Mouse (Mus musculus) CH12.LX (cell line): ENCODE data around the gene Asb9. TPM values are rescaled to one million over a fixed set of nuclear protein-coding genes. Genes with fewer than 3 reads are reported as not detected.

Experiments
- DNase-seq: peaks from one replicate; pipeline ENCODE4 v3.0.0-alpha.2; 2013; ENCODE audit errors: extremely low read depth
- H3K27ac ChIP-seq: 2 replicates; pipeline ENCODE4 v1.5.1; 2012; ENCODE audit warnings: low read depth, mild to moderate bottlenecking, control low read depth, moderate library complexity; ENCODE audit not compliant: insufficient read depth
- H3K27me3 ChIP-seq: replicated peaks from 2 replicates; pipeline ENCODE3; 2012; ENCODE audit warnings: inconsistent platforms
- H3K36me3 ChIP-seq, 2 experiments: replicated peaks in 1 of 2; 2 replicates each; pipeline versions ENCODE3 to v1.6.1; 2012; ENCODE audit warnings: inconsistent platforms in 1 of 2, low read length in 1 of 2, mild to moderate bottlenecking in 1 of 2, mixed read lengths in 1 of 2, moderate library complexity in 1 of 2; ENCODE audit not compliant: control insufficient read depth in 1 of 2, insufficient read depth in 1 of 2
- H3K4me1 ChIP-seq, 2 experiments: 2 replicates each; pipeline ENCODE4 v1.6.1; 2012; ENCODE audit warnings: inconsistent platforms in 1 of 2, moderate library complexity in 1 of 2; ENCODE audit not compliant: insufficient read depth in 2 of 2, control insufficient read depth in 1 of 2
- H3K4me2 ChIP-seq: 2 replicates; pipeline ENCODE4 v1.6.1; 2012; ENCODE audit warnings: low read depth, mild to moderate bottlenecking, control low read depth; ENCODE audit not compliant: poor library complexity, insufficient read depth, severe bottlenecking
- H3K4me3 ChIP-seq, 3 experiments: fragments of 150-350 bp in 1 of 3; sonication (generic) in 1 of 3; replicated peaks in 1 of 3; 2 replicates each; pipeline versions ENCODE3 to v1.5.1; 2011 to 2012; ENCODE audit warnings: low read depth in 2 of 3, low read length in 2 of 3, mild to moderate bottlenecking in 2 of 3, moderate library complexity in 2 of 3, control low read depth in 1 of 3, improper control_type of control experiment in 1 of 3, inconsistent platforms in 1 of 3, mixed read lengths in 1 of 3; ENCODE audit not compliant: poor library complexity in 1 of 3
- H3K79me2 ChIP-seq: replicated peaks from 2 replicates; pipeline ENCODE4 v1.6.1; 2012; ENCODE audit warnings: mild to moderate bottlenecking, moderate library complexity; ENCODE audit not compliant: control insufficient read depth, poor library complexity, insufficient read depth, severe bottlenecking; ENCODE audit errors: extremely low read depth
- H3K9ac ChIP-seq: 2 replicates; pipeline ENCODE4 v1.6.1; 2012; ENCODE audit warnings: low read depth, mild to moderate bottlenecking, control low read depth, moderate library complexity; ENCODE audit not compliant: insufficient read depth
- H3K9me3 ChIP-seq: replicated peaks from 2 replicates; pipeline ENCODE3; 2012; ENCODE audit warnings: low read length, inconsistent platforms, mixed read lengths
- BHLHE40 ChIP-seq: IDR thresholded peaks from 2 replicates; pipeline ENCODE4 v1.6.1; 2011; ENCODE audit warnings: mild to moderate bottlenecking, low read depth, low read length, improper control_type of control experiment
- CHD2 ChIP-seq: IDR thresholded peaks from 2 replicates; pipeline ENCODE4 v1.6.1; 2011; ENCODE audit warnings: low read length, improper control_type of control experiment
- CTCF ChIP-seq, 2 experiments: IDR thresholded peaks in 1 of 2; conservative IDR thresholded peaks in 1 of 2; 2 replicates each; pipeline ENCODE4 v1.5.1; 2011 to 2012; ENCODE audit warnings: low read depth in 2 of 2, low read length in 2 of 2, improper control_type of control experiment in 1 of 2, inconsistent platforms in 1 of 2, mild to moderate bottlenecking in 1 of 2, moderate library complexity in 1 of 2
- EP300 ChIP-seq: IDR thresholded peaks from 2 replicates; pipeline ENCODE4 v1.6.1; 2011; ENCODE audit warnings: low read length, improper control_type of control experiment
- ETS1 ChIP-seq: conservative IDR thresholded peaks from 2 replicates; pipeline ENCODE4 v1.6.1; 2012; ENCODE audit warnings: low read depth, mild to moderate bottlenecking, inconsistent platforms, low read length, improper control_type of control experiment, moderate library complexity
- HCFC1 ChIP-seq: IDR thresholded peaks from 2 replicates; pipeline ENCODE4 v1.6.1; 2012; ENCODE audit warnings: low read depth, mild to moderate bottlenecking, inconsistent platforms, low read length, improper control_type of control experiment
- JUND ChIP-seq: conservative IDR thresholded peaks from 2 replicates; pipeline ENCODE4 v1.6.1; 2011; ENCODE audit warnings: low read depth, low read length, improper control_type of control experiment
- MAFK ChIP-seq: IDR thresholded peaks from 2 replicates; pipeline ENCODE4 v1.6.1; 2011; ENCODE audit warnings: low read length, improper control_type of control experiment; ENCODE audit not compliant: insufficient replicate concordance
- MAZ ChIP-seq: IDR thresholded peaks from 2 replicates; pipeline ENCODE4 v1.6.1; 2012; ENCODE audit warnings: low read depth, mild to moderate bottlenecking, inconsistent platforms, low read length, improper control_type of control experiment, moderate library complexity
- MEF2A ChIP-seq: IDR thresholded peaks from 2 replicates; pipeline ENCODE4 v1.6.1; 2014; ENCODE audit warnings: low read depth, mild to moderate bottlenecking, inconsistent platforms, low read length, improper control_type of control experiment, borderline replicate concordance
- MXI1 ChIP-seq: IDR thresholded peaks from 2 replicates; pipeline ENCODE4 v1.6.1; 2011; ENCODE audit warnings: mild to moderate bottlenecking, low read depth, low read length, improper control_type of control experiment
- NELFE ChIP-seq: IDR thresholded peaks from 2 replicates; pipeline ENCODE4 v1.6.1; 2011; ENCODE audit warnings: low read depth, low read length, improper control_type of control experiment
- NRF1 ChIP-seq: IDR thresholded peaks from 2 replicates; pipeline ENCODE4 v1.6.1; 2014; ENCODE audit warnings: low read depth, mild to moderate bottlenecking, inconsistent platforms, low read length, improper control_type of control experiment, moderate library complexity
- POLR2A ChIP-seq: IDR thresholded peaks from 2 replicates; pipeline ENCODE4 v1.6.1; 2011; ENCODE audit warnings: low read depth, mild to moderate bottlenecking, improper control_type of control experiment, low read length
- POLR2AphosphoS2 ChIP-seq: IDR thresholded peaks from 2 replicates; pipeline ENCODE4 v1.6.1; 2011; ENCODE audit warnings: low read depth, low read length, improper control_type of control experiment
- USF2 ChIP-seq: conservative IDR thresholded peaks from 2 replicates; pipeline ENCODE4 v1.6.1; 2011; ENCODE audit warnings: low read depth, low read length, improper control_type of control experiment
- dilution Hi-C: fragments of 300-500 bp; cut with MboI; formaldehyde crosslinking; loops from 2 replicates; pipeline ENCODE4 v1.14.3; 2020; ENCODE audit warnings: low sequenced_read_pairs; ENCODE audit not compliant: extremely low pct_unique_long_range_greater_than_20kb, extremely low pct_ligation_motif_present
- in situ Hi-C: fragments of 300-500 bp; cut with MboI; formaldehyde crosslinking; loops from 3 replicates; pipeline ENCODE4 v1.14.3; 2019; ENCODE audit warnings: low sequenced_read_pairs, low pct_ligation_motif_present, low pct_unique_long_range_greater_than_20kb, mixed read lengths
- polyA plus RNA-seq: library from polyadenylated mRNA; unstranded; fragments of >175 nt; gene quantifications from 2 replicates; pipeline ENCODE4 v1.2.1, GENCODE M21; 2012; ENCODE audit warnings: low read depth; ENCODE audit not compliant: insufficient read length
- total RNA-seq, 2 experiments: library from RNA; depleted of rRNA; stranded (reverse); fragments of 300-350 nt in 1 of 2; fragments of >200 nt in 1 of 2; gene quantifications; 2 replicates each; pipeline ENCODE4 v1.2.3; 2012 to 2014

Gene Asb9
- total and polyA plus RNA-seq, 3 experiments: not detected

- H3K9me3 ChIP-seq: no peaks in the 10 kb centered on the region
- no peak for TF ChIP-seq MAZ
- no peak for TF ChIP-seq BHLHE40
- TF ChIP-seq MAFK: no peak
- TF ChIP-seq USF2: no peak
- no peak for TF ChIP-seq CHD2
- no peak for TF ChIP-seq HCFC1
- no peak for TF ChIP-seq ETS1
- no peak for TF ChIP-seq JUND
- no peak for TF ChIP-seq NELFE
- no peak for TF ChIP-seq POLR2AphosphoS2
- TF ChIP-seq NRF1: no peak
- no peak for TF ChIP-seq MEF2A
- TF ChIP-seq MXI1: no peak
- TF ChIP-seq EP300: no peak
- no peak for TF ChIP-seq POLR2A
- TF ChIP-seq CTCF (conservative IDR thresholded peaks at IDR 0.05 in 1 of 2, IDR thresholded peaks at IDR 0.05 in 1 of 2; ENCODE audit: low read depth in 2 of 2, low read length in 2 of 2): no peak
- TF ChIP-seq, all 38 proteins: peak for 0
- no peak for DNase-seq
- Histone ChIP-seq H3K4me2 (no peak overlapping the region), H3K27me3 (no peaks in the 10 kb centered on the region), H3K4me3 (no peak overlapping the region), H3K9ac (no peak overlapping the region), H3K79me2 (no peaks in the 10 kb centered on the region), H3K27ac (no peak overlapping the region), H3K4me1 (no peaks in the 10 kb centered on the region), H3K36me3 (no peaks in the 10 kb centered on the region)
- in situ Hi-C loops: no loop called here
- dilution Hi-C loops: no loop called here
Observed at GRCm38 (mm10) chrX:164576967-164577366, 70.8 kb downstream of the Asb9 start.

Other genes starting within 250 kb of the Asb9 start
- not detected in 2 replicates for gene Bmx, start 248.1 kb upstream of the Asb9 start, total RNA-seq (2012; rRNA removed)
- 0.08 TPM in 1 of 2 replicates, not detected in the other for gene Bmx, start 248.1 kb upstream of the Asb9 start, total RNA-seq (2014; rRNA removed)
- gene Bmx, start 248.1 kb upstream of the Asb9 start, polyA plus RNA-seq: not detected in 2 replicates
- gene Pir, start 237.0 kb upstream of the Asb9 start, total RNA-seq (2012; rRNA removed): not detected in 2 replicates
- gene Pir, start 237.0 kb upstream of the Asb9 start, total RNA-seq (2014; rRNA removed): not detected in 2 replicates
- not detected in 2 replicates for gene Pir, start 237.0 kb upstream of the Asb9 start, polyA plus RNA-seq
- not detected in 2 replicates for gene Vegfd, start 132.9 kb upstream of the Asb9 start, total RNA-seq (2012; rRNA removed)
- gene Vegfd, start 132.9 kb upstream of the Asb9 start, total RNA-seq (2014; rRNA removed): 0.28 TPM in 1 of 2 replicates, not detected in the other
- gene Vegfd, start 132.9 kb upstream of the Asb9 start, polyA plus RNA-seq: not detected in 2 replicates
- gene Piga, start 86.5 kb upstream of the Asb9 start, total RNA-seq (2012; rRNA removed): 9.2 and 10.0 TPM in 2 replicates
- gene Piga, start 86.5 kb upstream of the Asb9 start, total RNA-seq (2014; rRNA removed): 17.8 and 18.5 TPM in 2 replicates
- 13.0 and 14.7 TPM in 2 replicates for gene Piga, start 86.5 kb upstream of the Asb9 start, polyA plus RNA-seq
- not detected in 2 replicates for gene Asb11, start 69.3 kb upstream of the Asb9 start, total RNA-seq (2012; rRNA removed)
- gene Asb11, start 69.3 kb upstream of the Asb9 start, total RNA-seq (2014; rRNA removed): not detected in 2 replicates
- gene Asb11, start 69.3 kb upstream of the Asb9 start, polyA plus RNA-seq: not detected in 2 replicates